Mouse (Mus musculus) natural killer cell, adult 2 months (primary cell): Measurements from ENCODE around the gene Fsd1l.

Source experiments
- DNase-seq, 2 experiments: peaks; one replicate each; pipeline ENCODE4 v3.0.0; 2022; ENCODE audit warnings: low spot score in 2 of 2

Fsd1l gene

GRCm38 (mm10) chr4:53738956-53739616, 107.8 kb downstream of the Fsd1l start:
- peak; percentile 8 to 22 for DNase-seq

- DNase-seq, result no peak
Measured at GRCm38 (mm10) chr4:53749831-53750230, 118.6 kb downstream of the Fsd1l start.

GRCm38 (mm10) chr4:53750391-53751120, 119.3 kb downstream of the Fsd1l start:
- no peak for DNase-seq
